Mouse (Mus musculus) kidney, postnatal 36 days (tissue): Measurements from ENCODE around the gene Pabpn1l.

Experiments used
- DNase-seq, 2 experiments: peaks; one replicate each; pipeline ENCODE4 v3.0.0; 2021 to 2022; ENCODE audit warnings: mixed read lengths in 2 of 2

The Pabpn1l gene

DNA sequence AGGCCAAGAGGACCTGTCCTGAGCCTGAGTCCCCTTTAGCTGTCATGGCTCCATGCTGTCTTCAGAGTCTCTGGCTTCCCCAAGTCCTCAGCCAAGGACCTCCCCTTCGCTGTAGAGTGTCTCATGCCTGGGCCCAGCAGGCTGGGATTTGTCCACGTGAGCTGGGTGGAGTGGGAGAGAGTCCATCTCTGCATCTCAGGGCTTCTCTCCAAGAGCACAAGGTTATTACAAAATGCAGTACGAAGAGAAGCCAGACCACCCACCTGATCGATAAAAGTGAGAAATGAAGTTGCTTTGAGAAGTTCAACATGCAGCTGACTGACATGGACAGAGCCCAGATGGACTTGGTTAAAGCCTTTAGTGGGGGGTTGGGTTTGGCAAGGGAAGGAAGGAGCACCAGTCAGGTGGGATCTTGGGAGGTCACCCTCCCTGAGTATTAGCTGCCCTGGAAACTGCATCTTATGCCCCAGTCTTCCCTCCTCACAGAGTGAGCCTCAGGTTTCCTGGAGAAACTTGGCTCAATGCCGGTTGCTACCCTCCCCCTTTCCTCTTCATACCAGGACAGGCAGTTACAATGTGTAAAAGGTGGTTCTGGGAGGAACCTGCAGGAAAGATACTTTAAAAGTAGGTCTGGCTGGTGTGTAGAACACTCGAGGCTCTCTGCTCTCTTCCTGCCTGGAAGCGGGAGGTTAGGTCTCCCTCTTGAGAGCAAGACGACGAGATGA is 6.2 kb downstream of the Pabpn1l start:
- DNase-seq = peak in 1 of 2 experiments; percentile 21

DNA sequence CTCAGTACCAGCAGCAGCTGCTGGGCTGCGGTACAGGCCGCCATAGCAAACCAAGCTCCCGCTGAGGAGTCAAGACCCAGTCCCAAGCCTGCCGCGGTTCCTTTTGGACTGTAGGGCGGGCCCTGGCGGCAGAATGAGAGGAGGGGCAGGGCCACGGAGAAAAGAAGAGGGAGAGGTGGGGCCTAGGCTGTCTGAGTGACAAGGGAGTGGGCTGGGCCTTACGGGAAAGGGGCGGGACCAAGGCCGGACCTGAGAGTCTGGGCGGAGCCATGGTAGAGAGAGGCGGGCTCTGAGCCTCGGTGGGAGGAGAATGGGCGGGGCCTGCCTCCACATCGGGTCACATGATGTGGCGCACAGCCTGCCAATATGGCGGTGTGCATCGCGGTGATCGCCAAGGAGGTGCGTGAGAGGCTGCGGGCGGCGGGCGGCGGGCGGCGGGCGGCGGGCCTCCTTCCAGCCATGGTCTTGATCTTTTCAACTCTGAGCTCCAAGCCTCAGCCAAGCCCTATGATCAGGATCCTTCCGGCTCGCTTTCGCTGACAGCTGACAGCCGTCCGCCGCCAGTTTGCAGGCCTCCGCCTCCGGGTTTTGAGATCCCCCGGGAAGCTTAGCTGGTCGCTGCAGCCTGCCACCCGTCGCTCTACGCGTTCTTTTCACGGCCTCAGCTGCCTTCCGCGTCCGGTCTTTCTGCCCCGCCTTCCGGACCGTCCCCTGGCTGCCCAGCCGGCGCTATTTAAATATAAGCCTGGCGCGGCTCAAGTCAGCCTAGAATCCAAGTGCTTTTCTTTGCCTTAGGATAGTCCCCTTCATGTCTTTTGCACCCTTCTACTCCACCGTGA is 11.0 kb downstream of the Pabpn1l start, which contains the start of the genes Galns and Trappc2l:
Gene Galns, minus strand, starts transcription at position 169 of the 839 bp plus-strand sequence.
Gene Trappc2l, plus strand, starts transcription at position 346 of the 839 bp plus-strand sequence.
- DNase-seq = peak; percentile 97 to 98

DNA sequence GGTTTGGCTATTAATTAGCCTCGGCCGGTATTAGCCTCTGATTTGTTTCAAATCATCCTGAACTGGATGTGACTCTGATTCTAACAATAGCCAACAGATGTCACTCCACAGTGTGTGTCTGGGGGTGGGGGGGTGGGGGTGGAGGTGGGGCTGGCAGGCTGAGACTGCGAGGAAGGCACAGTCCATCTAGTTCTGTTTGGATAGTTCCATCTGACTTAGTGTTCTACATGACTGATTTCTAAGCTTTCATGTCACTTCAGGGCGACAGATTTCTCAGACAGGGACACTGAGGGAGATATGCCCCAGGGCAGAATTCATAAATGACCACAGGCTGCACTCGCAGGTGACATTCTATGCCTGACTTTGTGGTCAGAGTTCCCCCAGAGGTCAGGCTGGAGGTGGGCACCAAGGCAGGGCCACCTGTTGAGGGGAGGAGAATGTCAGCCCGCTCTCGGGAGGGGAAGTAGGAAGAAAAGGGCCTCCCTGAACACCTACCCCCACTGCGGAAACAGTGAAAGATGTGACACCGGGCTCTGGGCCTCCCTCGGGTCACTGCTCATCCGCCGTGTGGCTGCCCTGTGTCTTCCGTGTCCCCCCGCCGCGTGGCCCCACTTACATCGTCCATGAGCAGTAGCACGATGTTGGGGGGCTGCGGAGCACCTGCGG is 11.8 kb downstream of the Pabpn1l start:
- peak; percentile 23 to 42 for DNase-seq

DNA sequence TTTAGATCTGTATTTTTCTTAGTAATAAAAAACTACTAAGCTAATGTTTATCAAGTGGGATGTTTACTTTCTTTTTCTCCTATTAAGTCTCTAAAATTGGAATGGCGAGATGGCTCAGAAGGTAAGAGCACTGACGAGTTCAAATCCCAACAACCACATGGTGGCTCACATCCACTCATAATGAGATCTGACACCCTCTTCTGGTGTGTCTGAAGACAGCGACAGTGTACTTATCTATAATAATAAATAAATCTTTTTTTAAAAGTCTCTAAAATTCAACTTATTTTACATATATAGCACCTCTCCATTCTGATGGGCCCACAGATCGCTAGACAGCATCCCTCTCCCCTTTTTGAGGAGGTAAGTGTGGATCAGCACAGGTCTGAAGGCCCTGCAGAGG is 12.3 kb downstream of the Pabpn1l start:
- DNase-seq = no peak

DNA sequence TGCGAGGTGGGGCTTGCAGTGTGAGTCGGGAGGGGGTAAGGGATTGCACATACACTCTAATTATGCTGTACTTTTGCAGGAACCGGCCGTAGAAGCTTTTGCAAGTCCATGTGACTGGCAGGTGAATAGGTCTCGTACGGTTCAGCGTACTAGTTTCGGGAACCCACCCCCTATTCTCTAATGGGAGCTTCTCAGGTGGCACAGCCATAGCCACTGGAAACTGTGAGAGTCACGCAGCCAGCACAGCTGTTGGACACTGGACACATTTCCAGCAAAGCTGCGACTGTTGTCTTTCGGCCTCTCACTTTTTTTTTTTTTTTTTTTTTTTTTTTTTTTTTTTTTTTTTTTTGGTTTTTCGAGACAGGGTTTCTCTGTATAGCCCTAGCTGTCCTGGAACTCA is 15.7 kb downstream of the Pabpn1l start:
- no peak for DNase-seq

DNA sequence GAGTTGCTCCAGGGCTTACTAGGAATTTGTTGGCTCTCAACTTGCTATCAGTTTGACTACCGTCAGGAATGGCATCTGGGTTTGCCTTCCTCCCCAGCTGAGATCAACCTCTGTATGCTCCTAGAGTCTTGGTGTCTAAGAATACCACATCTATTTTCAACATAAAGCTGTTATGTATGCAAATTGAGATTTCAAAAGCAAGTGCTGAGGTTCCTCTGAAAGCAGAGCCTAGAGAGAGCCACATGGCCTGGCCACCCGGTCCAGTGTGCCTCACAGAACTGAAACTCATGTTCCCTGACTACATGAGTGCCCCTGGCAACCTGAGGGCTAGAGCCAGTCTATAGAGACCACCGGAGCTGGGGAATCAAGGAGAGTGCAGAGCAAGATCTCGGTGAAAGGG is 17.2 kb downstream of the Pabpn1l start:
- no peak for DNase-seq

DNA sequence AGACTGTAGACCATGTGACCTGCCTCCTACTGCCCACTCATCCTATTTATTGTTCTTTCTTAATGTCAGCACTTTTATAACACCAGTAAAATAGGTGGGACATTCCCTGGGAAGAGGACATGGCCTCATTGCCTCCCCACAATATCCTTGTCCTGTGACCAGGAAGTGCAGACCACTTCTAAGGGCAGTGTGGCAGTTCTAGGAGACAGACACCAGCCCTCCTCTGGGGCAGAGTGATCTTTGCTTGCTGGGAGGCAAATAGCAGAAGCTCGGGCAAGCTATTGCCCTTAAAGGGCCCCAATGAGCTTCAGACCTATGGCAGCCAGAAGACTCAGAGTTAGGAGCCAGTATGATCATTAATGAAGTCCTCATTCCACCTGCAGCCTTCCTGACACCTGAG is 17.9 kb downstream of the Pabpn1l start:
- DNase-seq = no peak

DNA sequence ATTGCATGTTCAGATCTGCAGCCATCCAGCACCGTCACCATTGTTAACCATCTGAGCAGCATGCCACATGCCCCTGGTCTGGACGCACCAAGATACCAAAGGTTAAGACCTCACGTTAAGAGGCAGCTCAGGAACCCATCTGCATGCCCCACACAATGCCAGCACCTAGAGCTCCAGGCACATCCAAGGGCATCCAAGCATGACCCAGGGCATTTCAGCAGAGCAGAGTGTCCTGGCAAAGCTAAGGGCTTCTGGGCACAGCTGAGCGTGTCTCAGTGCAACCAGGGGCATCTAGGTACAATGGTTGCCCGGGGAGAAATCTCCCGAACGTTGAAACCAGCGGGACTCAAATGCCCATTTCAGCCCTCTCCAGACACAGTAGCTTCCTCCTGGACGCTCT is 21.9 kb downstream of the Pabpn1l start:
- peak; percentile 79 to 84 for DNase-seq

DNA sequence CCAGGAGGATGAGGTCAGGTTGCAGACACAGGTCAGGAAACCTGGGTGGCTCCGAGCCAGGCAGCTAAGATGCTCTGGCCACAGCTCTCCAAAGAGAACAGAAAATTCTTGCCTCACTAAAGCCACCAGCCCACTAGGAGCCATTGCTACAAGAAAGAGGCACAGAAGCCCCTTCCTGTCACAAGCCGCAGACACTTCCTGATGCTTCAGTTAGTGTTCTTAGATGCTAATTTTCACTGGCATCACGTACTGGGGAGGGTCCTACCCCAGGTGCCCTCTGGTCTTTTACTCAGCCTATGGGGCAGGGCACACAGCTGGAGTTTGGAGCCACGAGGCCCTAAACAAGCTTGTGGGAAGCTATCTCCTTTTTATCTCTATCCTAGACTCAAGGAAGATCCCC is 26.5 kb downstream of the Pabpn1l start:
- no peak for DNase-seq

DNA sequence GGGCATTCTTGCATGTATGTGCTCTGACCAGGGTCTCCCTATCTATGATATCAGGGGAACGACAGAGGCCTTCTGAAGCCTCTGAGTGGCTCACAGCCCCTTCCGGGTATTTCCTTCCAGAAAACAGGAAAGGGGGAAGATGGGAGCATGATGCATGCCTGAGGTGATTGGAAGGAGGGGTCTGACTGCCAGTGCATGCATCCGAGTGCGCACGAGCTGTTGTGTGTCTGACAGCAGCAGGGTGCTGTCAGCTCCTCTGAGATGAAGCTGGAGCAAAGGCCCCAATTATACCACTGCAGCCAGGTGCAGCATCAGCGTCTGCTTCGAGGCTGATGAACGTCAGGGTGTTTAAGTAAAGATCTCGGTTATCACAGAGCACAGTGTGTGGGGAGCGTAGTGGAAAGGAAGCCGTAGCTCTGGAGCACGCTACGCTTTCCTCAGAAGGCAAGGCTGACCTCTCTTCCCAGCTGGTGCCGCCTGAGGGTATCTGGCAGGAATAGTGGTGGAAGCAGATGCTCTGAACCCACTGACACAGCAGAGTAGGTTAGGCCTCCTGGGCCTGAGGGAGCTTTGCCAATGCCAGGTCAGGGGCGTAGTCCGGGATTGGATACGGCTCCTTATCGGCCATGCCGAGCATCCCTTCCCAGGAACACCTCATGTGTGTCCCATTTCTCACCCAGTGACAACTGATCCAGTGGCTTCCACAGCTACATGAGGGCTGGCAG is 28.6 kb downstream of the Pabpn1l start:
- no peak for DNase-seq

DNA sequence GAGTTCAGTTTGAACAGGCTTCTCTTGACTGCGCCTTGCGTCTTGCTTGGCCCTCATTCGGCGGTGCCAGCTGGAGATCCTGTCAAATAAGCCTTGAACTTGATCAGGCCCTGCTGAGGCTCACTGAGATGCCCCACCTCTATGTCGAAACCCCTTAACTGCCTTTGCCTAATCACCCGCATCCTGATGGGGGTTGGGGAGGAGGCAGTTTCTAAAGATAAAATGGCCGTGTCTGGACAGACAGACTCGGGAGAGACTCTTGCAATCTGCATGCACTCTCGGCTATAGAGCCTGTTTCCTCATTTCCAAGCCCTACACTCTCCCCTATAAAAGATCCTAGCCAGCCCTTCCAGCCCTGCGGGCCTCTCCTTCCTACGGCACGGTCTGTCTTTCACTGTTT is 29.3 kb downstream of the Pabpn1l start:
- DNase-seq = no peak

DNA sequence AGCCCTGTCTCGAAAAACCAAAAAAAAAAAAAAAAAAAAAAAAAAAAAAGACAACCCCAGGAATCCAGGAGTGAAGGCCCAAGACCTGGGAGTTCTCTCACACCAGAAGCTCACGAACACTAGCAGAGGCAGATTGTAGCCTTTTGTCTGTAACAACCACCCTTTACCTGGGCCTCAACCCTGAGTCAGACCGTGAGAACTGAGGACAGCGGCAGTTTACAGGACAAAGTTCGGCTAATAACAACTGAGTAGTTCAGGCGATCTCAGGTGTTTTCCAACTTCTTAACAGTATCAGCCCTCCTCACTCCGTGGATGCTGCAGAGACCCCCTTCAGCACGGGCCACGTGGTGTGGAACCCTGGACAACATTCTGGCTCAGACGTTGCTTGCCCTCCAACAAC is 35.8 kb downstream of the Pabpn1l start:
- no peak for DNase-seq

DNA sequence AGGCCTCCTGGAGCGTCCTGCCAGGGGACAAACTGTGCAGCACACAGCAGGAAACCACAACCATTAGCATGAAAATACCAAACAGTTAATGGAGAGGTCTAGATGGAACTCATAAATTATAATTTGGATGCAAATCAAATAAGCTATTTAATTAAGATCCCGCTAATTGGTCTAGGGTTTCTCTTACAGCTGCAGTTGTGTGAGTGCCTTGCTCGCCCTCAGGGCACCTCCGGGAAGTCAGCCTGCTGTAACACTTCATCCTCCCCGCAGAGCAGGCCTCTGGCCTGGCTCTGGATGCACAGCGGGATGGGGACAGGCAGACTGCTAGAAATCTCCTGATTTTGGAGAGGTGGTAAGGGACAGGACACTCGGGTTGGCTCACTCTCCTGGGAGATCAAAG is 36.4 kb downstream of the Pabpn1l start:
- DNase-seq = no peak

DNA sequence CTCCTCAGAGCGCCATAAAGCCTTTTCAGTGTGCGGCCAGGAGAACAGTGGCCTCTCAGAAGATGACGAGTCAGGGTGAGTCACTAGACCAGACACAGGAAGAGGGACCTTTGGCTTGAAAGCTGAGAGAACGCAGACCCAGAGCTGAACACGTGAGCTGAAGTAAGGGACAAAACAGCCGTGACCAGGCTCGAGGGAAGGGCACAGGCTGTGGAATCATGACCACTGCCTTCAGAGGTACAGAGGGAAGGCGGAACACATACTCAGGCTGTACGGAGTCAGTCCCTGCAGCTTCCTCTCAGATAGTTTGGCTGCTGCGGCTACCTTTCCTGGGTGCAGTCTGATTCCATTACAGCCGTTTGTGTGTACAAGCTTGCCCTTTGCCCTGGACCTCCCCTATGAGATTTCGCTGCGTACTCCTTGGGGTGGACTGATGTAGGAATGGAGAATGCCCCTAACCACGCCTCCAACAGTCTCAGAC is 37.1 kb downstream of the Pabpn1l start:
- no peak for DNase-seq

DNA sequence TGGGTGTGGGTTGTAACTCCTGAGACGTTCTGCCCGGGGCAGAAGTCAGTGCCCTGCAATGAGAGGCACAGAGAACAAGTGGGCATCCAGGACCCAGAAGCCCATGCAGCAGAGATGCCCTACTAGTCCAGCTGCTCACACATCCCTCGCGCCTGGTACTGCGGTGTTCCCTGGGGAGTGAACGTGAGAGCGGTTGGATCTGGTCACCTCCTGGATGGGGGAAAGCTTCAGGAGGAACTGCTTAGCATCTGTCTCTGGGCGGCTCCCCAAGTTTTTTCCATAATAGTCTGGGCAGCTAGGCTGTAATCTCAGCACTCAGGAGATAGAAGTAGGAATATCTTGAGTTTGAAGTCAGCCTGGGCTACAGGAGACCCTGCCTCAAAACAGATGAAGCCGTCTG is 37.6 kb downstream of the Pabpn1l start:
- DNase-seq = no peak

DNA sequence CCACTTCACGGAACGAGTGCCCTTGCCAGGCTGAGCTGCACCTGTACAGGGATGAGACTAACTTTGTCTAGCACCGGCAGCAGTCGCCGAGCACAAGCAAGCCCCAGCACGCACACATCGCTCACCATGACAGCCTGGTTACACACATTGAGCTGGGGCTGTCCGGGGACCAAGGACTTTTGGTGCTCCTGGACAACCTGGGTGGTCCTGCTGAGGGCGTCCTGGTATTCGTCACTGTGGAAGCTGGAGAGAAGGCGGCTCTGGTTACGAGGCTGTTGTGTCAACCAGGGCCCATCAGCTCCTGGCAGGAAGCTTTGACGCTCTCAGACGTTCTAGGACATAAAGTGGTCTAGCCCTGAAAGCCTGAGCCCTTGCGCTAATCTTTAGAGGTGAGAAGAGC is 41.6 kb downstream of the Pabpn1l start:
- DNase-seq = no peak

DNA sequence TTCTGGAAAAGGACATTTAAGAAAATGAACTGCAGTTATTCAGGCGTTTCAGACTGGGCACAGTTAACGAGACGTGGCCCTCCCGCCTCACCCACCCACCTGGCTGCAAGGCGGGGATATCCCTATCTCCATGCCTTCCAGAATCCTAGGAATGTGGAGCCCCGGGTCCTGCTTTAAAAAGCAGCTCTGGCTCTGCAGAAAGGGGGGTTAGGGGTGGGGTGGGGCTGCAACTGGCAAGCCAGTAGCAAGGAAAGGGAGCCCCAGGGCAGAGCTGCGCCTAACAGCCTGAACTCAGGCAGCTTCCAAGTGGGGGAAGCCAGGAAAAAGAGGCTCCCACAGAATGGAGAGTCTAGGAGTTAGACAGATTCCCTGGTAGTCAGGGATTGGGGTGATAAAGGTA is 43.3 kb downstream of the Pabpn1l start:
- no peak for DNase-seq

DNA sequence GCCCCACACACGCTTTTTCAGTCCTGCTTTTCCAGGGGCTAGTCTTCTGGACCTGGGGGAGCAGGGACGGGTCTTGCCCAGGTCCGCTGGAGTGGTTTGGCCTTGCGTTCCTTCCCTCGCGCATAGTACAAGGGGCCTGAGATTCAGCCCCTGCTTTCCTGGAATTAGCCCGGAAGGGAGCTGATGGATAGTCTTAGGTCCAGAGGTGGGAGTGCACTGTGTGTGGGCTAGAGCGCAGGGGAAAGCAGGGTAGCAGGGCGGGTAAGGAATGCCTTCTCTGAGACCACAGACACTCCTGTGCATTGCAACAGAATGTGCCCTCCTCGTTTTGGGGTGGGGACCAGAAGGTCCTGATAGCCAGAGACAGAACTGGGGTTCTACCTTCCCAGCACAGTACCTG is 45.4 kb downstream of the Pabpn1l start:
- DNase-seq = no peak

DNA sequence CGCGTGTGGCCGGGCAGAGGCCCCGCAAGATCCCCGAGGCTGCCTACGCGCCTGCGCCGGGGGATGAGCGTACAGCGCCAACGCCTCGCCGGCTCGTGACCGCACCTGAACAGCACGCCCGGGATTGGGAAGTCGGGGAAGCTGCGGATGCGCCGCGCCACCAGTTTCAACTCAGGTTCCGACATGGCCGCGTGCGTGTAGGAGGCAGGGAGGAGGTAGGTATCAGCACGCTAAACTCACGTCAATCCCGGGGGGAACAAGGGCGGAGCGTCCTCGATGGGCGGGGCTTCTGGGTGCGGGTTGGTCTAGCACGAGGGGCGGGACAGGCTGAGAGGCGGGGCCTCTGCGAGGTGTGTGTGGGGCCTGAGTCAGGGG is 45.9 kb downstream of the Pabpn1l start, which contains the start of gene Aprt:
Gene Aprt, minus strand, starts transcription at position 262 of the 375 bp plus-strand sequence.
- peak; percentile 97 to 98 for DNase-seq

DNA sequence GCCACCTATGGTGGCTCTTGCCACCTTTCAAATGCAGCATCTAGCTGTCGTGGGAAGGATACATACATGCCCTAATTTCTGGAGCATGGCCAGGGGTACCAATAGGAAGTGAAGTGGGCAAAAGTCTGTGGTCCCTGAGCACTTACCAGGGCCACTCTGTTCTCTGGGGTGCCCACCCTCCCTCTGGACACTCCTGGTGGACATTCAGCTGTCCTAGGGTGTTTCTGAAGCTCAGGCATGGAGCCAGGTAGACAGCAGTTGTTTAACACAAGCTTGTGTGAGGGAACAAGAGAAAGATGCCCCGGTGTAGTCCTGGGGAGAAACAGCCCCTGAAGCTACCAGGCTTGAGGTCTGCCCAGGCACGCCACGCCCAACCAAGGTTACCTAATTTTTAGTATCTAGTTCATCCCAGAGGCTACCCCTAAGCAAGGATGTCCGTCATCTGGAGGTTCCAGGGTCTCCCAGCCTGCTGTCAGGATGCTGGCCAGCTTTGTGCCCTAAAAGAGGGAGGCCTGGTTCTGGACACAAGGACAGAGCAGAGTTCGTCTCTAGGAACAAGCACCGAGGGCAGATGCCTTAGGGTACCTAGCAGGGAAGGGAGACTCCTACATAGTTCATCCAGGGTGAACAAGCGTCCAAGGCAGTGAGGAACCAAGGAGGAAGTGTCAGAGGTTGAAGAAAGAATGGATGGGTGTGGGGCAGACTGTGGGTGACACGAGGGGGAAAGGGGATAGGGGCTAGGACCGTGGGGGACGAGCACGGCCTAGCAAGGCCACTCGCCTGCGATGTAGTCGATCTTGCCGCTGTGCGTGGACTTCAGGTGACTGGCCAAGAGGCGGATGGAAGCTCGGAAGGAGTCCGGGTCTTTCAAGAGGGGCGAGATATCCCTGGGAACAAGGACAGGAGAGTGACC is 46.5 kb downstream of the Pabpn1l start:
- DNase-seq = no peak

DNA sequence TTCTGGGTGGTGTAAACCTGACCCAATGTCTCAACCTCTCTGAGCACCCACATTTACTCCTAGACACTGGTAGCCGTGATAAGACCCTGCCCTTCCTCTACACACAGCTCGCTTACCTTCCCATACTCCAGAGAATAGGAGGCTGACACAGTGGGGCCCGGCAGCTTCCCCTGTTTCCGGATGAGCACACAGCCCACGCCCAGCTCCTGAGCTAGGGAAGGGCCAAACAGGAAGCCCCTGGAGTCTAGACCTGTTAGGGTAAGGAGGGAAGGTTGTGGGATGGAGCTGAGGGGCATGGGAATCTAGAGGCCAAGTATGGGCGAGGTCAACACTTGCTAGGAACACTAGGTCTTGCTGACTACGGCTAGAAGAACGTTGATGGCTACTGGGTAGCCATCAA is 47.3 kb downstream of the Pabpn1l start:
- DNase-seq = no peak
